Mouse (Mus musculus) limb, embryonic 12.5 days (tissue): ENCODE data around the gene Kif5a. TPM values are rescaled to one million over a fixed set of nuclear protein-coding genes. Genes with fewer than 3 reads are reported as not detected.

ENCODE experiments used
- ATAC-seq: fragments of 200-750 bp; cut with Nextera tagmentation; 2 replicates; pipeline ENCODE4 v1.8.0; 2017; ENCODE audit warnings: low read depth, moderate TSS enrichment; ENCODE audit not compliant: insufficient number of reproducible peaks, insufficient read depth, low FRiP score, low TSS enrichment
- H3K27ac ChIP-seq: fragments of 300-500 bp; sonication (generic); 2 replicates; pipeline ENCODE4 v1.5.1; 2016; ENCODE audit warnings: mild to moderate bottlenecking, moderate library complexity
- H3K27me3 ChIP-seq: fragments of 300-500 bp; sonication (generic); 2 replicates; pipeline ENCODE4 v1.6.1; 2016; ENCODE audit warnings: mild to moderate bottlenecking, moderate library complexity
- H3K36me3 ChIP-seq: fragments of 300-500 bp; sonication (generic); 2 replicates; pipeline ENCODE4 v1.6.1; 2016; ENCODE audit warnings: mild to moderate bottlenecking, moderate library complexity
- H3K4me1 ChIP-seq: fragments of 300-500 bp; sonication (generic); replicated peaks from 2 replicates; pipeline ENCODE4 v1.6.1; 2016
- H3K4me2 ChIP-seq: fragments of 300-500 bp; sonication (generic); 2 replicates; pipeline ENCODE4 v1.6.1; 2016; ENCODE audit warnings: mild to moderate bottlenecking, moderate library complexity
- H3K4me3 ChIP-seq: fragments of 300-500 bp; sonication (generic); replicated peaks from 2 replicates; pipeline ENCODE4 v1.5.1; 2016; ENCODE audit warnings: mild to moderate bottlenecking
- H3K9ac ChIP-seq: fragments of 300-500 bp; sonication (generic); replicated peaks from 2 replicates; pipeline ENCODE4 v1.6.1; 2016; ENCODE audit warnings: mild to moderate bottlenecking, moderate library complexity
- H3K9me3 ChIP-seq: fragments of 300-500 bp; sonication (generic); 2 replicates; pipeline ENCODE4 v1.6.1; 2016; ENCODE audit warnings: mild to moderate bottlenecking, moderate library complexity
- WGBS: fragments of 180-500 bp; shearing (Covaris S2); methylation state at CpG from one replicate; pipeline ENCODE4 v1.1.7; 2016; 5-methylcytosine and 5-hydroxymethylcytosine counted together
- polyA plus RNA-seq: library from polyadenylated mRNA; unstranded; fragments of >200 nt; fragmentation: Nextera tagmentation; extraction: Ambion mirVana; gene quantifications from 2 replicates; pipeline ENCODE4 v1.2.1, GENCODE M21; 2016

Kif5a gene
- polyA plus RNA-seq, 1 experiment from 2014 or later, result 5.6 TPM

DNA sequence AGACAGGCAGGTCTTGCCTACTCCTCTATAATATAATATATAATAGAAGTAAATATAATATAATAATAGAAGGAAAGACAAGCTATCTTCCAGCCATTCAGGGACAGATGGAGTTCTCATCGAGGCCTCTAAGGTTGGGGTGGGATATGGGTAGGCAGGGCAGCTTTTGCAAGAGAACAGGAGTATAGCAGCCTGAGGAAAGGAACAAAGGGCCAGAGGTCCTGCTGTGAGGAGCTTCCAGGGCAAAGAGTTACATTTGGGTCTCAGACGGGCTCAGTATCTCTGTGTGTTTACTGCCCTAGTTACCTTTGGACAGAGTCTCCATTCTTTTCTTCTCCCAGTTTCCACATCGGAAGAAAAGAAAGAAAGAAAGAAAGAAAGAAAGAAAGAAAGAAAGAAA, 483 bp upstream of the Kif5a start:
- H3K27ac ChIP-seq, result no peak overlapping the region
- WGBS, result 60% methylated on average over 3 of the region's 3 CpGs
- 0 out of 2 replicates have a peak overlapping the region, but pooled peaks have one; percentile 86 for H3K4me2 ChIP-seq
- peaks cover 6% of the 10 kb centered on the region for H3K36me3 ChIP-seq
- H3K9ac ChIP-seq, result no peak overlapping the region
- no peak overlapping the region for H3K4me3 ChIP-seq
- no peak for ATAC-seq
- no peaks in the 10 kb centered on the region for H3K9me3 ChIP-seq
- peaks cover 42% of the 10 kb centered on the region for H3K27me3 ChIP-seq
- H3K4me1 ChIP-seq, result peaks cover 27% of the 10 kb centered on the region

DNA sequence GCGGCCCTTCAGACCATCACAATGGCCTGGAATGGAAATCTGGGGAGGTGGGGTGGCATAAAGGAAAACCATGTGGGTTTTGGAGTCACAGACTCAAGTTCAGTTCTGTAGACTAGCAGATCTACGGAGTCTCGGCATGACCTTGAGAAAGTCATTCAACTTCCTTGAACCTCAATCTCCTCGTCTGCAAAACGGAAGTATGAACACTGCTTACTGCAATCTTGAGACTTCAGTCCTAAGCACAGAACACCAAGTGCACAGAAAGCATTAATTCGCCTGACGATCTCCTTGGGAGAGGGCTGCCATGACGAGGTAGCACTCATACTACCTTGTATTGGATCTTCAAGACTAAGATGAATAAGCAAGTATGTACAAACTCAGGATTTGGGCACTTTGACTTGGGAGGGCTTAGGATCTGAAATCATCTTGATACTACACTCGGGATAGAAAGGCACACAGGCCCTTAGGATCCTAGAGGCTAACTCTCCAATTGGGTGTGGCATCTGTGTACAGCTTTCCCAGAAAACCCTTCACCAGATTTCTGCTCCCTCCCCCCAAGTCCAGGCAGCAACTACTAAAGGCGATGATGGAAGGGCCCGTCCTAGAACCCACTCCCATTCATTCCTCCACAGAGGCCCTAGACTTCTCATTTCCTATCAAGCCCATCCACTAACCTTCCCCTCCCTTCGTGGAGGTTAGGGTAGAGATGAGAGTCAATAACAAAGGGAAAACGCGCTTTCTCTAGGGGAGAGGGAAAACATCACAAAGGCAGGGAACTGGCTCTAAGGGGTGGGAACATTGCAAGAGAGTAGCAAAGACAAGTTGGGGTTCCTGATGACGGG, 1.2 kb downstream of the Kif5a start:
- Histone ChIP-seq H3K4me3 (peak overlapping the region; percentile 53), H3K27ac (no peak overlapping the region), H3K4me1 (peaks cover 15% of the 10 kb centered on the region), H3K36me3 (no peaks in the 10 kb centered on the region), H3K9ac (0 out of 2 replicates have a peak overlapping the region, but pooled peaks have one; percentile 55), H3K27me3 (peaks cover 42% of the 10 kb centered on the region), H3K4me2 (peak overlapping the region; percentile 86), H3K9me3 (no peaks in the 10 kb centered on the region)
- ATAC-seq, result no peak
- 64% methylated on average over 15 of the region's 15 CpGs for WGBS

- no peak for ATAC-seq
- no peak overlapping the region for H3K27ac ChIP-seq
- H3K4me3 ChIP-seq, result no peak overlapping the region
- no peaks in the 10 kb centered on the region for H3K36me3 ChIP-seq
- WGBS, result 81% methylated on average over 8 of the region's 8 CpGs
- H3K9me3 ChIP-seq, result no peaks in the 10 kb centered on the region
- H3K4me2 ChIP-seq, result no peak overlapping the region
- no peak overlapping the region for H3K9ac ChIP-seq
- H3K4me1 ChIP-seq, result peaks cover 14% of the 10 kb centered on the region
- peaks cover 29% of the 10 kb centered on the region for H3K27me3 ChIP-seq
These were observed 4.7 kb downstream of the Kif5a start for GRCm38 (mm10) chr10:127258489-127258888.

- Histone ChIP-seq H3K4me1 (peaks cover 9% of the 10 kb centered on the region), H3K4me3 (no peak overlapping the region), H3K4me2 (no peak overlapping the region), H3K36me3 (no peaks in the 10 kb centered on the region), H3K27me3 (peaks cover 22% of the 10 kb centered on the region), H3K9ac (no peak overlapping the region), H3K9me3 (no peaks in the 10 kb centered on the region), H3K27ac (no peak overlapping the region)
- WGBS, result 73% methylated on average over 6 of the region's 6 CpGs
- no peak for ATAC-seq
These were observed 5.4 kb downstream of the Kif5a start for GRCm38 (mm10) chr10:127257790-127258189.

DNA sequence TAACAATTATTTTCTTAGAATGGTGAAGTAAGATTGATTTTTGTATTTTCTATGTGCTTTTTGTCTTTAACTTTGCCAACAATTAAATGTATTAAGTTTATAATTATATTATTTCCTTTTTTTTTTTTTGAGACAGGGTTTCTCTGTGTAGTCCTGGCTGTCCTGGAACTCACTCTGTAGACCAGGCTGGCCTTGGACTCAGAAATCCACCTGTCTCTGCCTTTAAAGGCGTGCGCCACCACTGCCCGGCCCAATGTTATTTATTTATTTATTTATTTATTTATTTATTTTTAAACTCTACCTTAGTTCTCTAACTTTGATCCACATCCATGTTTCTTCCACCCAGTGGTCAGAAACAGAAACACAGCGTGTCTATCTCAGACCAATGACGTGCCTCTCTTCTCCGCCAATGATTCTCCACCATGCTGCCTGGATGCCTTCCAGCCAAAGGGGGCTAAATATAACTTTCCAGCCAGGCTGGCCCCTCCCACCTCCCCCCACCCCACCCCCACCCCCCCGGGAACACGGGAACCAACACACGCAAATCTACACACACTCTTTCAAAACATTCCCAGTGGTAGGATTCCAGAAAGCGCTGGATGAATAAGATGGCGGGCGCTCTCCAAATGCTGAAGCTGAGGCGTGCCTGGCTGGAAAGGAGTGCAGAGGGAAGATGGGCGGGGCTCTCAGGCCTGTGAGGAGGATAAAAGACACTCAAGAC, 7.4 kb downstream of the Kif5a start:
- WGBS, result 21% methylated on average over 14 of the region's 14 CpGs
- Histone ChIP-seq H3K36me3 (no peaks in the 10 kb centered on the region), H3K27ac (no peak overlapping the region), H3K4me3 (no peak overlapping the region), H3K4me1 (no peaks in the 10 kb centered on the region), H3K9ac (no peak overlapping the region), H3K27me3 (peaks cover 3% of the 10 kb centered on the region; the same call in 1 of the 2 replicates), H3K4me2 (peak overlapping the region; percentile 30; the same call in 1 of the 2 replicates), H3K9me3 (no peaks in the 10 kb centered on the region)
- ATAC-seq, result peak; percentile 61

- no peak overlapping the region for H3K4me2 ChIP-seq
- no peak for ATAC-seq
- no peaks in the 10 kb centered on the region for H3K36me3 ChIP-seq
- H3K4me1 ChIP-seq, result no peaks in the 10 kb centered on the region
- H3K9me3 ChIP-seq, result no peaks in the 10 kb centered on the region
- H3K4me3 ChIP-seq, result no peak overlapping the region
- 80% methylated on average over 5 of the region's 5 CpGs for WGBS
- no peaks in the 10 kb centered on the region for H3K27me3 ChIP-seq
- no peak overlapping the region for H3K9ac ChIP-seq
- no peak overlapping the region for H3K27ac ChIP-seq
These were observed 12.3 kb downstream of the Kif5a start for GRCm38 (mm10) chr10:127250810-127251209.

DNA sequence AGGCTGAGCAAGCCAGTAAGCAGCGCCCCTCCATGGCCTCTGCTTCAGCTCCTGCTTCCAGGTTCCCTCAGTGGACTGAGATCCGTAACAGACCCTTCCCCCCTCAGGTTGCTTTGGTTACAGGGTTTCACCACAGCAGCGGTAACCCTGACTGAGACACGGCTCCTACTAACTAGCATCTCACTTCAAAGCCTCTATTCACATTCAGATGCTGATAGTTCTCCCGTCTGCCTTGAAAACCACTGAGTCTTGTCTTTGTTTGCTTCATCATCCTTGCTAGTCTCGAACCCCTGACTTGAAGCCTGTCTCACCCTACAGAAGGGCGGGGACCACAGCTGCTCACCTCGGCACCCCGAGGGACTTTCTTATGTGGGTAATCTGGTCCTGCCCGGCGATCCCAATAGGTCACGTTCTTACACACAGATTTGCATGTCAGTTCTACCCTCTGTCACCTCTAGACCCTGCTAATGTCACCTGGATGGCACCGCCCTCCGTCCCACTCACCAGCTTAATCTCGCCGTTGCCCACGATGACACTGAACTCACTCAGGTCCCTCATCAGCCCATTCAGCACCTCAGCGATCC, 24.8 kb downstream of the Kif5a start:
- H3K4me2 ChIP-seq, result no peak overlapping the region
- peaks cover 18% of the 10 kb centered on the region for H3K27me3 ChIP-seq
- H3K9me3 ChIP-seq, result no peaks in the 10 kb centered on the region
- peaks cover 6% of the 10 kb centered on the region; the same call in 1 of the 2 replicates for H3K4me1 ChIP-seq
- no peak for ATAC-seq
- H3K4me3 ChIP-seq, result no peak overlapping the region
- peaks cover 18% of the 10 kb centered on the region; the same call in 1 of the 2 replicates for H3K36me3 ChIP-seq
- no peak overlapping the region for H3K27ac ChIP-seq
- 66% methylated on average over 18 of the region's 18 CpGs for WGBS
- H3K9ac ChIP-seq, result no peak overlapping the region

- Histone ChIP-seq H3K36me3 (0 out of 2 replicates have a peak, but pooled peaks cover 6% of the 10 kb centered on the region), H3K27ac (no peak overlapping the region), H3K4me2 (no peak overlapping the region), H3K9ac (no peak overlapping the region), H3K4me1 (peaks cover 6% of the 10 kb centered on the region; the same call in 1 of the 2 replicates), H3K9me3 (no peaks in the 10 kb centered on the region), H3K4me3 (no peak overlapping the region), H3K27me3 (peaks cover 18% of the 10 kb centered on the region)
- 26% methylated on average over 9 of the region's 9 CpGs for WGBS
- no peak for ATAC-seq
These were observed 26.6 kb downstream of the Kif5a start for GRCm38 (mm10) chr10:127236541-127236940.

GRCm38 (mm10) chr10:127233141-127233540, 30.0 kb downstream of the Kif5a start:
- H3K9ac ChIP-seq, result no peak overlapping the region
- H3K4me2 ChIP-seq, result no peak overlapping the region
- H3K27ac ChIP-seq, result no peak overlapping the region
- peaks cover 6% of the 10 kb centered on the region; the same call in 1 of the 2 replicates for H3K4me1 ChIP-seq
- ATAC-seq, result no peak
- 81% methylated on average over 9 of the region's 9 CpGs for WGBS
- H3K36me3 ChIP-seq, result 0 out of 2 replicates have a peak, but pooled peaks cover 6% of the 10 kb centered on the region
- H3K4me3 ChIP-seq, result no peak overlapping the region
- peaks cover under 1% of the 10 kb centered on the region; the same call in 1 of the 2 replicates for H3K27me3 ChIP-seq
- H3K9me3 ChIP-seq, result no peaks in the 10 kb centered on the region

- H3K9me3 ChIP-seq, result no peaks in the 10 kb centered on the region
- H3K27me3 ChIP-seq, result peaks cover 7% of the 10 kb centered on the region
- 79% methylated on average over 14 of the region's 14 CpGs for WGBS
- no peak overlapping the region for H3K27ac ChIP-seq
- H3K9ac ChIP-seq, result no peak overlapping the region
- 0 out of 2 replicates have a peak, but pooled peaks cover 2% of the 10 kb centered on the region for H3K36me3 ChIP-seq
- ATAC-seq, result no peak
- H3K4me1 ChIP-seq, result peaks cover 2% of the 10 kb centered on the region; the same call in 1 of the 2 replicates
- H3K4me2 ChIP-seq, result no peak overlapping the region
- no peak overlapping the region for H3K4me3 ChIP-seq
These were observed 31.4 kb downstream of the Kif5a start for GRCm38 (mm10) chr10:127231741-127232140.

DNA sequence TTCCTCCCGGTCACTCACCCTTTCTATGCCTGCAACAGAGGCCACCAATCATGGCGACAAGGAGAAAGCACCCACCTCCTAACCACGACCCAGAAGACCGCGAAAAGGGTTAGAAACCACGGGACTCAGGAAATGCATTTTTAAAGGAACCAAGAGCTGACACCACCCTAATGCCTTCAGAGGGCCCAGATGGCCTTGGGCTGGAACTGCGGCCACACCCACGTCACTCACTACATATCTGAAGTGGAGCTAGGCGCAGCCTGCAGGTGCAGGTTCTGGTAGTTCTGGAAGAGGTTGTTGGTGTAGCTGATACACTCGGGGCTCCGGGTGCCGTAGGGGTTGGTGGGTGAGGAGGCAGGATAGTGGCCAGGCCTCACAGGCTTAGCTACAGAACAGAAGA, 32.5 kb downstream of the Kif5a start:
- no peak for ATAC-seq
- no peaks in the 10 kb centered on the region for H3K4me1 ChIP-seq
- WGBS, result 83% methylated on average over 12 of the region's 12 CpGs
- no peaks in the 10 kb centered on the region for H3K36me3 ChIP-seq
- no peak overlapping the region for H3K27ac ChIP-seq
- no peak overlapping the region for H3K4me2 ChIP-seq
- H3K4me3 ChIP-seq, result no peak overlapping the region
- H3K9me3 ChIP-seq, result no peaks in the 10 kb centered on the region
- peaks cover 17% of the 10 kb centered on the region for H3K27me3 ChIP-seq
- H3K9ac ChIP-seq, result no peak overlapping the region
